Mouse (Mus musculus): ENCODE data around the gene Grhpr. TPM values are rescaled to one million over a fixed set of nuclear protein-coding genes. Genes with fewer than 3 reads are reported as not detected.

The Grhpr gene
- polyA plus RNA-seq, 1 experiment from 2014 or later = 38.9 TPM

- Histone ChIP-seq H3K4me1 (no peaks in the 10 kb centered on the region), H3K9me3 (no peaks in the 10 kb centered on the region), H3K27me3 (replicated peaks) (no peaks in the 10 kb centered on the region), H3K9ac (no peak overlapping the region), H3K27ac (no peak overlapping the region), H3K36me3 (no peaks in the 10 kb centered on the region), H3K4me3 (no peak overlapping the region), H3K4me2 (replicated peaks) (no peak overlapping the region)
- WGBS = 73% methylated on average over 9 of the region's 9 CpGs
- ATAC-seq (ENCODE audit: low FRiP score, low read depth) = no peak
These were observed 28.2 kb upstream of the Grhpr start for GRCm38 (mm10) chr4:44953041-44953440.

DNA sequence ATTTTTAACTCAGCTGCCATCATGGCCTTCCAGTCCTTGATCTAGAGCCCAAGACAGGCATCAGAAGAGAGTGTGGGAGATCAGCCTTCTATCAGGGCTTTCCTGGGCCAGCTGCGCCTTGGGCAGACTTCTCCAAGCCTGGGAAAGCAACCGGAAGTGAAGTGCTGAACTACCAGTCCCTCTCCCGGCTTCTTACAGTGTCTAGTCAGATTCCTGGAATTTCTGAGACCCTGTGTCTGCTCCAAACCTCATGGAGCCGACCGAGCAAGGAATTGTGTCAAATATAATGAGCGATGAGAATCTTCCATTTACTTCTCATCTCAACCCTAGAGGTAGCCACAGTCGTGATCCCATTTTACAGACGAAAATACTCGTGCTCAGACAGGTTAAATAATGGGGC, 22.4 kb upstream of the Grhpr start:
- H3K4me1 ChIP-seq = no peaks in the 10 kb centered on the region
- WGBS = 89% methylated on average over 9 of the region's 9 CpGs
- ATAC-seq (ENCODE audit: low FRiP score, low read depth) = no peak
- no peaks in the 10 kb centered on the region for H3K27me3 ChIP-seq (replicated peaks)
- H3K4me3 ChIP-seq = no peak overlapping the region
- H3K9ac ChIP-seq = no peak overlapping the region
- no peaks in the 10 kb centered on the region for H3K9me3 ChIP-seq
- H3K4me2 ChIP-seq (replicated peaks) = no peak overlapping the region
- no peak overlapping the region for H3K27ac ChIP-seq
- H3K36me3 ChIP-seq = no peaks in the 10 kb centered on the region

DNA sequence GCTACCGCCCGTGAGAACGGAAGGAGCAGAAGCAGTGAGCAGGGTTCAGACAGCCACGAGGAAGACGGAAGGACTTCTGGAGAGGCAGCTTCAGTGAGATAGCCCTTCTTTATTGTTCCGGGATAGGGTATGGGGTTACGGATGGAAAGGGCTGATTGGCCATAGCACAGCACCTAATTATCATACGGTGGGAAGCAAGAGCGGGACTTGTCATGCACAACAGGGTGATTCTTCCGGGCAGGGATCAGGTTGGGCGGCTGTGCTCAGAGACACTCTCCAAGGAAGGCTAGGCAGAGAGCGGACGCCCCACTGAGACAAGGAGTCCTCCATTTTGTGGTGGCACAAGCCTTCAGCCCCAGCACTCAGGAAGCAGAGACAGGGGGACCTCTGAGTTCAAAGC, 22.0 kb upstream of the Grhpr start:
- whole genome bisulfite sequencing = 91% methylated on average over 13 of the region's 13 CpGs

GRCm38 (mm10) chr4:44963156-44963555, 18.0 kb upstream of the Grhpr start:
- no peak for ATAC-seq (ENCODE audit: low FRiP score, low read depth)
- H3K9ac ChIP-seq = no peak overlapping the region
- no peaks in the 10 kb centered on the region for H3K9me3 ChIP-seq
- WGBS = 84% methylated on average over 11 of the region's 11 CpGs
- no peak overlapping the region for H3K4me2 ChIP-seq (replicated peaks)
- no peaks in the 10 kb centered on the region for H3K4me1 ChIP-seq
- H3K36me3 ChIP-seq = no peaks in the 10 kb centered on the region
- no peaks in the 10 kb centered on the region for H3K27me3 ChIP-seq (replicated peaks)
- no peak overlapping the region for H3K27ac ChIP-seq
- H3K4me3 ChIP-seq = no peak overlapping the region

More for the DNA sequence above, 22.0 kb upstream of the Grhpr start:
- no peak for ATAC-seq (ENCODE audit: low FRiP score, low read depth)
- Histone ChIP-seq H3K4me1 (no peaks in the 10 kb centered on the region), H3K4me3 (no peak overlapping the region), H3K9ac (no peak overlapping the region), H3K4me2 (replicated peaks) (no peak overlapping the region), H3K27me3 (replicated peaks) (no peaks in the 10 kb centered on the region), H3K9me3 (no peaks in the 10 kb centered on the region), H3K36me3 (no peaks in the 10 kb centered on the region), H3K27ac (no peak overlapping the region)

GRCm38 (mm10) chr4:44965175-44965574, 16.0 kb upstream of the Grhpr start:
- no peaks in the 10 kb centered on the region for H3K4me1 ChIP-seq
- 93% methylated on average over 2 of the region's 2 CpGs for WGBS
- no peak overlapping the region for H3K27ac ChIP-seq
- H3K36me3 ChIP-seq = no peaks in the 10 kb centered on the region
- no peaks in the 10 kb centered on the region for H3K9me3 ChIP-seq
- H3K9ac ChIP-seq = no peak overlapping the region
- H3K4me3 ChIP-seq = no peak overlapping the region
- no peaks in the 10 kb centered on the region for H3K27me3 ChIP-seq (replicated peaks)
- ATAC-seq (ENCODE audit: low FRiP score, low read depth) = no peak
- H3K4me2 ChIP-seq (replicated peaks) = no peak overlapping the region

DNA sequence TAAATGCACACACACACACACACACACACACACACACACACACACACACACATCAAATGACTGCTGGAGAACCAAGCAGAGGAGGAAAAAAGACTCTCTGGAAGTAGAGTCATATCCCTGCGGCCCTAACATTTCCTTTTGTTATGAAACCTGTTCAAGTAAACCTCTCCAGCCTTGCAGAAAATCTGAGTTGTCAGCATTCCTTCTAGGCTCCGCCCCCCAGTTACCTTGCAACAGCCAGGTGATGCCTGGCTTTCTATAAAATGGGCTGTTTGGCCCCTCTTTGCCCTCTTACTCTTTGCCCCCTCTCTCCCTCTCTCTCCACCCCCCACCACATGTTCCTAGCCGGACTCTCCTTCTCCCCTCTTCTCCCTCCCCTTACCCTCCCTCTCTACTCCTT, 15.5 kb upstream of the Grhpr start:
- no peaks in the 10 kb centered on the region for H3K27me3 ChIP-seq (replicated peaks)
- ATAC-seq (ENCODE audit: low FRiP score, low read depth) = no peak
- no peak overlapping the region for H3K4me3 ChIP-seq
- H3K9ac ChIP-seq = no peak overlapping the region
- 89% methylated on average over 3 of the region's 3 CpGs for WGBS
- H3K4me1 ChIP-seq = no peaks in the 10 kb centered on the region
- no peak overlapping the region for H3K27ac ChIP-seq
- H3K4me2 ChIP-seq (replicated peaks) = no peak overlapping the region
- H3K9me3 ChIP-seq = no peaks in the 10 kb centered on the region
- H3K36me3 ChIP-seq = no peaks in the 10 kb centered on the region

- Histone ChIP-seq H3K27ac (no peak overlapping the region), H3K4me2 (replicated peaks) (no peak overlapping the region), H3K4me3 (no peak overlapping the region), H3K9me3 (no peaks in the 10 kb centered on the region), H3K9ac (no peak overlapping the region), H3K36me3 (no peaks in the 10 kb centered on the region), H3K27me3 (replicated peaks) (no peaks in the 10 kb centered on the region), H3K4me1 (no peaks in the 10 kb centered on the region)
- 88% methylated on average over 8 of the region's 8 CpGs for WGBS
- ATAC-seq (ENCODE audit: low FRiP score, low read depth) = no peak
These were observed 13.8 kb upstream of the Grhpr start for GRCm38 (mm10) chr4:44967402-44967801.

- Histone ChIP-seq H3K9me3 (no peaks in the 10 kb centered on the region), H3K27ac (no peak overlapping the region), H3K4me3 (no peak overlapping the region), H3K4me1 (no peaks in the 10 kb centered on the region), H3K36me3 (no peaks in the 10 kb centered on the region), H3K9ac (no peak overlapping the region), H3K4me2 (replicated peaks) (no peak overlapping the region), H3K27me3 (replicated peaks) (no peaks in the 10 kb centered on the region)
- WGBS = 93% methylated on average over 7 of the region's 7 CpGs
- no peak for ATAC-seq (ENCODE audit: low FRiP score, low read depth)
These were observed 11.1 kb upstream of the Grhpr start for GRCm38 (mm10) chr4:44970056-44970455.

- 24% methylated on average over 10 of the region's 10 CpGs for WGBS
- H3K9me3 ChIP-seq = no peaks in the 10 kb centered on the region
These were observed 10.5 kb upstream of the Grhpr start for GRCm38 (mm10) chr4:44970612-44971110.

DNA sequence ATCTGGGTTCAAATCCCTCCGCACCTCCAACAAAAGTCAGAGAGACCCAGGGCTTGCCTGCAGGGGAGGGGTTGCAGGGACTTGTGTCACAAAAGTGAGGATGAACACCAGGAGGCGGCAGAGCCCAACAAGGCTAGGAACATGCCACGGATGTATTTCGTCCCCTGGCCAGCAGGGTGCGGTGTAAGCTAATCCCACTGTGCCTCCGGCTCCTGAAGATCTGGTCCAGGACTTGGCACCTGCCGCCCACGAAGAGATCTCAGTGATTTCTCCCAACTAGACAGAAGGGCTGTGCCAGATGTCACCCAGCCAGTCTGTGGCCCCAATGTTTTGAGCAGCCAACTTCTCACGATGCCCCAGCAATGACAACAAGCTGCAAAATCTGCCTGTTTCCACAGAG, 7.7 kb upstream of the Grhpr start:
- H3K27me3 ChIP-seq (replicated peaks) = no peaks in the 10 kb centered on the region
- no peak overlapping the region for H3K4me3 ChIP-seq
- H3K4me2 ChIP-seq (replicated peaks) = peak overlapping the region; percentile 20
- ATAC-seq (ENCODE audit: low FRiP score, low read depth) = no peak
- H3K27ac ChIP-seq = no peak overlapping the region
- H3K36me3 ChIP-seq = no peaks in the 10 kb centered on the region
- H3K4me1 ChIP-seq = no peaks in the 10 kb centered on the region
- 15% methylated on average over 9 of the region's 9 CpGs for WGBS
- no peaks in the 10 kb centered on the region for H3K9me3 ChIP-seq
- no peak overlapping the region for H3K9ac ChIP-seq

More at GRCm38 (mm10) chr4:44970612-44971110, 10.5 kb upstream of the Grhpr start:
- Histone ChIP-seq H3K4me2 (replicated peaks) (0 out of 2 replicates have a peak overlapping the region, but pooled peaks have one; percentile 1), H3K27ac (no peak overlapping the region), H3K36me3 (no peaks in the 10 kb centered on the region), H3K9ac (no peak overlapping the region), H3K27me3 (replicated peaks) (no peaks in the 10 kb centered on the region), H3K4me1 (no peaks in the 10 kb centered on the region), H3K4me3 (no peak overlapping the region)
- no peak for ATAC-seq (ENCODE audit: low FRiP score, low read depth)

DNA sequence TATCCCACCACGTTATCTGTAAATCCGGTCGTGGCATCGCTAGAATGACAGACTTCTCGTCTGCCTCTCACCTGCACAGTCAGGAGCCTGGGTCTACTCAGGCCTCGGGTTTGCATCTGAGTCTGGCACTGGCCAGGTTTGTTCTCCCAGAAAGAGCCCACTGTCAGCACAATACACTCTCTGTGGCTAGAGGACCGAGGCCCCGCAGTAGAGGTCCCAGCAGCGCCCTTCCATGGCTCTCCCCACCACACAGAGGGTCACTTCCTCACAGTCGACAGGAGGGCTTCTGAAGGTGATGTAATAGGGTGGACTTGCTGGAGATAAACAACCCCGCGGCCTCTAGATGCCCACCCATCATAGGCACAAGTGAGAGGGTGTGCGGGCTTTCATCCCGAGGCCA, 7.3 kb upstream of the Grhpr start:
- Histone ChIP-seq H3K4me3 (no peak overlapping the region), H3K4me2 (replicated peaks) (peak overlapping the region; percentile 20), H3K9me3 (no peaks in the 10 kb centered on the region), H3K9ac (no peak overlapping the region), H3K36me3 (no peaks in the 10 kb centered on the region), H3K4me1 (no peaks in the 10 kb centered on the region), H3K27me3 (replicated peaks) (no peaks in the 10 kb centered on the region), H3K27ac (no peak overlapping the region)
- 60% methylated on average over 14 of the region's 14 CpGs for WGBS
- ATAC-seq (ENCODE audit: low FRiP score, low read depth) = no peak

GRCm38 (mm10) chr4:44974331-44974730, 6.9 kb upstream of the Grhpr start:
- no peak overlapping the region for H3K9ac ChIP-seq
- H3K9me3 ChIP-seq = no peaks in the 10 kb centered on the region
- H3K4me1 ChIP-seq = no peaks in the 10 kb centered on the region
- ATAC-seq (ENCODE audit: low FRiP score, low read depth) = no peak
- no peaks in the 10 kb centered on the region for H3K27me3 ChIP-seq (replicated peaks)
- H3K4me3 ChIP-seq = no peak overlapping the region
- 77% methylated on average over 8 of the region's 8 CpGs for WGBS
- H3K4me2 ChIP-seq (replicated peaks) = no peak overlapping the region
- H3K36me3 ChIP-seq = no peaks in the 10 kb centered on the region
- no peak overlapping the region for H3K27ac ChIP-seq

GRCm38 (mm10) chr4:44976026-44976615, 5.1 kb upstream of the Grhpr start:
- no peak for ATAC-seq (ENCODE audit: low FRiP score, low read depth)
- no peaks in the 10 kb centered on the region for H3K36me3 ChIP-seq
- H3K4me3 ChIP-seq = no peak overlapping the region
- H3K27ac ChIP-seq = no peak overlapping the region
- no peak overlapping the region for H3K9ac ChIP-seq
- H3K4me1 ChIP-seq = peaks cover 5% of the 10 kb centered on the region; the same call in 1 of the 2 replicates
- H3K9me3 ChIP-seq = no peaks in the 10 kb centered on the region
- no peak overlapping the region for H3K4me2 ChIP-seq (replicated peaks)
- WGBS = 84% methylated on average over 6 of the region's 6 CpGs
- H3K27me3 ChIP-seq (replicated peaks) = no peaks in the 10 kb centered on the region
